Mouse (Mus musculus) stomach, embryonic 14.5 days (tissue): ENCODE measurements around the gene B430306N03Rik. TPM values are rescaled to one million over a fixed set of nuclear protein-coding genes. Genes with fewer than 3 reads are reported as not detected.

ENCODE experiments used
- ATAC-seq: fragments of 200-750 bp; cut with Nextera tagmentation; 2 replicates; pipeline ENCODE4 v1.8.0; 2017; ENCODE audit warnings: low read depth, moderate TSS enrichment; ENCODE audit not compliant: insufficient number of reproducible peaks, insufficient read depth, low FRiP score
- H3K27ac ChIP-seq: fragments of 300-500 bp; sonication (generic); 2 replicates; pipeline ENCODE4 v1.5.1; 2014; ENCODE audit warnings: mild to moderate bottlenecking, low read length, moderate library complexity, mixed read lengths
- H3K27me3 ChIP-seq: fragments of 300-500 bp; sonication (generic); 2 replicates; pipeline ENCODE4 v1.6.1; 2014; ENCODE audit warnings: low read length, control low read depth, mixed read lengths; ENCODE audit not compliant: control insufficient read depth, insufficient read depth
- H3K36me3 ChIP-seq: fragments of 300-500 bp; sonication (generic); 2 replicates; pipeline ENCODE4 v1.6.1; 2014; ENCODE audit warnings: mild to moderate bottlenecking, control low read depth, low read length, moderate library complexity, mixed read lengths; ENCODE audit not compliant: control insufficient read depth, insufficient read depth
- H3K4me1 ChIP-seq: fragments of 300-500 bp; sonication (generic); 2 replicates; pipeline ENCODE4 v1.6.1; 2014; ENCODE audit warnings: low read length, control low read depth, mixed read lengths; ENCODE audit not compliant: control insufficient read depth, insufficient read depth
- H3K4me2 ChIP-seq: fragments of 300-500 bp; sonication (generic); replicated peaks from 2 replicates; pipeline ENCODE4 v1.6.1; 2014; ENCODE audit warnings: low read depth, low read length, control low read depth
- H3K4me3 ChIP-seq: fragments of 300-500 bp; sonication (generic); 2 replicates; pipeline ENCODE4 v1.5.1; 2014; ENCODE audit warnings: low read depth, low read length, control low read depth
- H3K9ac ChIP-seq: fragments of 300-500 bp; sonication (generic); replicated peaks from 2 replicates; pipeline ENCODE4 v1.6.1; 2014; ENCODE audit warnings: low read depth, mild to moderate bottlenecking, control low read depth, low read length, moderate library complexity, mixed read lengths
- H3K9me3 ChIP-seq: fragments of 300-500 bp; sonication (generic); 2 replicates; pipeline ENCODE4 v1.6.1; 2016; ENCODE audit warnings: low read depth, low read length, control low read depth; ENCODE audit not compliant: control insufficient read depth
- WGBS: fragments of 180-500 bp; shearing (Covaris S2); extraction: QIAGEN DNeasy Blood & Tissue Kit; methylation state at CpG from one replicate; pipeline ENCODE4 v1.1.7; 2014; 5-methylcytosine and 5-hydroxymethylcytosine counted together
- polyA plus RNA-seq: library from polyadenylated mRNA; unstranded; fragments of >200 nt; fragmentation: Nextera tagmentation; extraction: Ambion mirVana; gene quantifications from 2 replicates; pipeline ENCODE4 v1.2.1, GENCODE M21; 2014

The B430306N03Rik gene
- polyA plus RNA-seq, 1 experiment from 2014 or later: 0.51 TPM

GRCm38 (mm10) chr17:48274885-48275284 is 41.1 kb upstream of the B430306N03Rik start:
- H3K4me1 ChIP-seq: no peaks in the 10 kb centered on the region
- no peak overlapping the region for H3K4me3 ChIP-seq
- no peak overlapping the region for H3K9ac ChIP-seq
- H3K36me3 ChIP-seq: no peaks in the 10 kb centered on the region
- H3K4me2 ChIP-seq: no peak overlapping the region
- ATAC-seq: no peak
- 43% methylated on average over 6 of the region's 6 CpGs for whole genome bisulfite sequencing
- H3K27me3 ChIP-seq: no peaks in the 10 kb centered on the region
- no peak overlapping the region for H3K27ac ChIP-seq
- no peaks in the 10 kb centered on the region for H3K9me3 ChIP-seq

- H3K27ac ChIP-seq: no peak overlapping the region
- 64% methylated on average over 7 of the region's 7 CpGs for WGBS
These were observed 40.2 kb upstream of the B430306N03Rik start for GRCm38 (mm10) chr17:48275736-48276135.

GRCm38 (mm10) chr17:48278381-48278780 is 37.6 kb upstream of the B430306N03Rik start:
- Histone ChIP-seq H3K4me2 (no peak overlapping the region), H3K27me3 (no peaks in the 10 kb centered on the region), H3K9ac (no peak overlapping the region), H3K36me3 (no peaks in the 10 kb centered on the region), H3K27ac (no peak overlapping the region), H3K4me3 (no peak overlapping the region), H3K9me3 (no peaks in the 10 kb centered on the region), H3K4me1 (no peaks in the 10 kb centered on the region)
- no peak for ATAC-seq

More at GRCm38 (mm10) chr17:48275736-48276135, 40.2 kb upstream of the B430306N03Rik start:
- Histone ChIP-seq H3K9me3 (no peaks in the 10 kb centered on the region), H3K4me2 (no peak overlapping the region), H3K4me3 (no peak overlapping the region), H3K9ac (no peak overlapping the region), H3K36me3 (no peaks in the 10 kb centered on the region), H3K4me1 (no peaks in the 10 kb centered on the region), H3K27me3 (no peaks in the 10 kb centered on the region)
- no peak for ATAC-seq

- Histone ChIP-seq H3K9ac (no peak overlapping the region), H3K4me1 (no peaks in the 10 kb centered on the region), H3K36me3 (no peaks in the 10 kb centered on the region), H3K9me3 (no peaks in the 10 kb centered on the region), H3K4me3 (no peak overlapping the region), H3K27ac (no peak overlapping the region), H3K4me2 (no peak overlapping the region), H3K27me3 (no peaks in the 10 kb centered on the region)
- WGBS: 73% methylated on average over 4 of the region's 4 CpGs
- ATAC-seq: no peak
These were observed 36.9 kb upstream of the B430306N03Rik start for GRCm38 (mm10) chr17:48279002-48279401.

GRCm38 (mm10) chr17:48280943-48281738 is 34.8 kb upstream of the B430306N03Rik start:
- Histone ChIP-seq H3K4me2 (peak overlapping the region; percentile 43), H3K36me3 (no peaks in the 10 kb centered on the region), H3K9ac (no peak overlapping the region), H3K9me3 (no peaks in the 10 kb centered on the region), H3K4me3 (peak overlapping the region; percentile 23; the same call in 1 of the 2 replicates), H3K27me3 (no peaks in the 10 kb centered on the region), H3K27ac (no peak overlapping the region), H3K4me1 (no peaks in the 10 kb centered on the region)
- WGBS: 25% methylated on average over 18 of the region's 18 CpGs
- ATAC-seq: no peak

- no peak for ATAC-seq
- Histone ChIP-seq H3K4me3 (peak overlapping the region; percentile 23; the same call in 1 of the 2 replicates), H3K27me3 (no peaks in the 10 kb centered on the region), H3K36me3 (no peaks in the 10 kb centered on the region), H3K4me1 (no peaks in the 10 kb centered on the region), H3K9ac (no peak overlapping the region), H3K9me3 (no peaks in the 10 kb centered on the region), H3K4me2 (peak overlapping the region; percentile 43), H3K27ac (no peak overlapping the region)
- 2% methylated on average over 3 of the region's 3 CpGs for WGBS
These were observed 34.2 kb upstream of the B430306N03Rik start for GRCm38 (mm10) chr17:48281739-48282085.

- Histone ChIP-seq H3K27me3 (no peaks in the 10 kb centered on the region), H3K9ac (no peak overlapping the region), H3K36me3 (no peaks in the 10 kb centered on the region), H3K4me3 (no peak overlapping the region), H3K9me3 (no peaks in the 10 kb centered on the region), H3K4me2 (no peak overlapping the region), H3K27ac (no peak overlapping the region), H3K4me1 (no peaks in the 10 kb centered on the region)
- WGBS: 59% methylated on average over 1 of the region's 1 CpGs
- no peak for ATAC-seq
These were observed 29.2 kb upstream of the B430306N03Rik start for GRCm38 (mm10) chr17:48286765-48287164.

GRCm38 (mm10) chr17:48287276-48287675 is 28.7 kb upstream of the B430306N03Rik start:
- no peak overlapping the region for H3K27ac ChIP-seq
- no peaks in the 10 kb centered on the region for H3K36me3 ChIP-seq
- no peak for ATAC-seq
- H3K9me3 ChIP-seq: no peaks in the 10 kb centered on the region
- H3K4me2 ChIP-seq: no peak overlapping the region
- WGBS: 61% methylated on average over 2 of the region's 2 CpGs
- H3K9ac ChIP-seq: no peak overlapping the region
- H3K27me3 ChIP-seq: no peaks in the 10 kb centered on the region
- H3K4me3 ChIP-seq: no peak overlapping the region
- H3K4me1 ChIP-seq: no peaks in the 10 kb centered on the region
